Mouse (Mus musculus) megakaryocyte, embryonic 14.5 days (primary cell): ENCODE results near the gene Acta1.

Experiments used
- FLI1 ChIP-seq: IDR thresholded peaks from 2 replicates; pipeline ENCODE4 v1.6.1; 2012; ENCODE audit warnings: low read length, inconsistent platforms, mixed read lengths
- GATA1 ChIP-seq: IDR thresholded peaks from 3 replicates; pipeline ENCODE4 v1.6.1; 2012; ENCODE audit warnings: mixed read lengths, low read length, inconsistent platforms, borderline replicate concordance

DNA sequence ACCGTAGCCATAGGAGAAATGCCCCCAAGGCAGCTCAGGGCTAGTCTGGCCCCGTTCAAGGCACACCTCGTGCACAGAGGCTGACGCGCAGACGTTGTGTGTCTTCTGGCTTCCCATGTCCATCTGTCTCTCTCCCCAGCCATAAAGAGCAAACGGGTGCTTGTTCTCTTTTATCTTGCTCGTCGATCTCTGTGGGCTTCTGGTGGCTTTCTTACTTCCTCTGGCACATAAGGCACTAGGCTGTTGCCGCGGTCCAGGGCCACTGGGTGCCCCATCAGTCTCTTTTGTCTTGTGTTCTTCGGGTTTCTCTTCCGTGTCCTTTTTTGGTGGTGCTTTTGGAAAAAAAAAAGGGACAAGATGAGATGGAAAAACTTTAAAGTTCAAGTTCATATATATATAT lies 49.4 kb downstream of the Acta1 start:
- TF ChIP-seq GATA1 (no peak; the same call in 2 of the 3 replicates), FLI1 (no peak)
